Mouse (Mus musculus) MEL (cell line): ENCODE results near the gene Myo15b. TPM values are rescaled to one million over a fixed set of nuclear protein-coding genes. Genes with fewer than 3 reads are reported as not detected.

Source experiments
- DNase-seq: peaks from one replicate; pipeline ENCODE4 v3.0.0; 2011; ENCODE audit warnings: low read depth, low spot score
- H3K27ac ChIP-seq: 2 replicates; pipeline ENCODE4 v1.5.1; 2012; ENCODE audit warnings: low read depth, mild to moderate bottlenecking, control low read depth, low read length, moderate library complexity; ENCODE audit not compliant: control insufficient read depth
- H3K27me3 ChIP-seq, 2 experiments: fragments of 150-350 bp in 1 of 2; sonication (generic) in 1 of 2; 2 replicates each; pipeline ENCODE4 v1.6.1; 2012; ENCODE audit warnings: low read length in 2 of 2, mild to moderate bottlenecking in 2 of 2, improper control_type of control experiment in 1 of 2, moderate library complexity in 1 of 2; ENCODE audit not compliant: insufficient read depth in 2 of 2, control insufficient read depth in 1 of 2
- H3K36me3 ChIP-seq, 2 experiments: 2 replicates each; pipeline ENCODE4 v1.6.1; 2012 to 2014; ENCODE audit warnings: low read length in 2 of 2, improper control_type of control experiment in 1 of 2, inconsistent platforms in 1 of 2, mild to moderate bottlenecking in 1 of 2; ENCODE audit not compliant: insufficient read depth in 2 of 2, control insufficient read depth in 1 of 2
- H3K4me1 ChIP-seq, 2 experiments: fragments of 150-350 bp in 1 of 2; sonication (generic) in 1 of 2; 2 replicates each; pipeline ENCODE4 v1.6.1; 2012; ENCODE audit warnings: low read length in 2 of 2, improper control_type of control experiment in 1 of 2, mild to moderate bottlenecking in 1 of 2; ENCODE audit not compliant: insufficient read depth in 2 of 2, control insufficient read depth in 1 of 2
- H3K4me3 ChIP-seq, 2 experiments: fragments of 150-350 bp in 1 of 2; sonication (generic) in 1 of 2; 2 replicates each; pipeline ENCODE4 v1.5.1; 2012; ENCODE audit warnings: low read depth in 2 of 2, low read length in 2 of 2, mild to moderate bottlenecking in 2 of 2, moderate library complexity in 2 of 2, control low read depth in 1 of 2, improper control_type of control experiment in 1 of 2; ENCODE audit not compliant: control insufficient read depth in 1 of 2, insufficient read depth in 1 of 2
- H3K79me2 ChIP-seq: 2 replicates; pipeline ENCODE4 v1.6.1; 2012; ENCODE audit warnings: mild to moderate bottlenecking, low read length, moderate library complexity; ENCODE audit not compliant: control insufficient read depth, poor library complexity, insufficient read depth
- H3K9ac ChIP-seq: 2 replicates; pipeline ENCODE4 v1.6.1; 2012; ENCODE audit warnings: low read depth, mild to moderate bottlenecking, control low read depth, low read length, moderate library complexity; ENCODE audit not compliant: control insufficient read depth, poor library complexity, severe bottlenecking
- H3K9me3 ChIP-seq: fragments of 150-350 bp; sonication (generic); replicated peaks from 2 replicates; pipeline ENCODE4 v1.6.1; 2012; ENCODE audit warnings: mild to moderate bottlenecking, low read length, improper control_type of control experiment, moderate library complexity; ENCODE audit not compliant: insufficient read depth
- CHD2 ChIP-seq: IDR thresholded peaks from 2 replicates; pipeline ENCODE4 v1.6.1; 2011; ENCODE audit warnings: low read length, improper control_type of control experiment
- ELF1 ChIP-seq: IDR thresholded peaks from 2 replicates; pipeline ENCODE4 v1.6.1; 2014; ENCODE audit warnings: low read depth, mild to moderate bottlenecking, inconsistent platforms, low read length, improper control_type of control experiment, moderate library complexity
- EP300 ChIP-seq, 2 experiments: IDR thresholded peaks; 2 replicates each; pipeline ENCODE4 v1.6.1; 2011; ENCODE audit warnings: improper control_type of control experiment in 2 of 2, low read length in 2 of 2, low read depth in 1 of 2, mild to moderate bottlenecking in 1 of 2
- GATA1 ChIP-seq: IDR thresholded peaks from 2 replicates; pipeline ENCODE4 v1.6.1; 2011; ENCODE audit warnings: low read depth, low read length, improper control_type of control experiment
- HCFC1 ChIP-seq: IDR thresholded peaks from 2 replicates; pipeline ENCODE4 v1.6.1; 2012; ENCODE audit warnings: low read depth, mild to moderate bottlenecking, inconsistent platforms, low read length, improper control_type of control experiment, moderate library complexity
- KAT2A ChIP-seq: conservative IDR thresholded peaks from 2 replicates; pipeline ENCODE4 v1.6.1; 2012; ENCODE audit warnings: low read depth, low read length, improper control_type of control experiment, inconsistent platforms
- MAFK ChIP-seq: IDR thresholded peaks from 2 replicates; pipeline ENCODE4 v1.6.1; 2011; ENCODE audit warnings: low read depth, mild to moderate bottlenecking, low read length, improper control_type of control experiment, borderline replicate concordance
- MYC ChIP-seq: IDR thresholded peaks from 2 replicates; pipeline ENCODE4 v1.6.1; 2011; ENCODE audit warnings: low read depth, mild to moderate bottlenecking, low read length, improper control_type of control experiment, moderate library complexity
- NELFE ChIP-seq: IDR thresholded peaks from 2 replicates; pipeline ENCODE4 v1.6.1; 2011; ENCODE audit warnings: low read depth, low read length, improper control_type of control experiment
- POLR2AphosphoS2 ChIP-seq: IDR thresholded peaks from 2 replicates; pipeline ENCODE4 v1.6.1; 2011; ENCODE audit warnings: low read length, improper control_type of control experiment
- POLR2AphosphoS5 ChIP-seq: IDR thresholded peaks from 2 replicates; pipeline ENCODE4 v1.6.1; 2012; ENCODE audit warnings: low read depth, borderline replicate concordance, mild to moderate bottlenecking, inconsistent platforms, low read length, moderate library complexity, mixed read lengths
- RAD21 ChIP-seq: IDR thresholded peaks from 2 replicates; pipeline ENCODE4 v1.6.1; 2011; ENCODE audit warnings: mild to moderate bottlenecking, low read depth, low read length, improper control_type of control experiment
- RCOR1 ChIP-seq: IDR thresholded peaks from 2 replicates; pipeline ENCODE4 v1.6.1; 2012; ENCODE audit warnings: low read depth, mild to moderate bottlenecking, inconsistent platforms, low read length, improper control_type of control experiment
- SIN3A ChIP-seq: IDR thresholded peaks from 2 replicates; pipeline ENCODE4 v1.6.1; 2012; ENCODE audit warnings: low read length, improper control_type of control experiment, inconsistent platforms
- SMC3 ChIP-seq: IDR thresholded peaks from 2 replicates; pipeline ENCODE4 v1.6.1; 2011; ENCODE audit warnings: low read depth, low read length, improper control_type of control experiment
- TAL1 ChIP-seq: IDR thresholded peaks from 2 replicates; pipeline ENCODE4 v1.6.1; 2012; ENCODE audit warnings: mild to moderate bottlenecking, inconsistent platforms, low read length, moderate library complexity, mixed read lengths
- TBP ChIP-seq: IDR thresholded peaks from 2 replicates; pipeline ENCODE4 v1.8.0; 2011; ENCODE audit warnings: low read depth, low read length, improper control_type of control experiment
- TCF12 ChIP-seq: IDR thresholded peaks from 2 replicates; pipeline ENCODE4 v1.6.1; 2014; ENCODE audit warnings: low read depth, mild to moderate bottlenecking, inconsistent platforms, low read length, improper control_type of control experiment, moderate library complexity
- USF2 ChIP-seq, 2 experiments: IDR thresholded peaks; 2 replicates each; pipeline ENCODE4 v1.6.1; 2011 to 2012; ENCODE audit warnings: improper control_type of control experiment in 2 of 2, low read length in 2 of 2, borderline replicate concordance in 1 of 2, inconsistent platforms in 1 of 2, low read depth in 1 of 2, mild to moderate bottlenecking in 1 of 2; ENCODE audit not compliant: insufficient read depth in 1 of 2
- ZNF384 ChIP-seq: IDR thresholded peaks from 2 replicates; pipeline ENCODE4 v1.6.1; 2012; ENCODE audit warnings: low read depth, mild to moderate bottlenecking, inconsistent platforms, low read length, improper control_type of control experiment
- polyA plus RNA-seq, 2 experiments: library from polyadenylated mRNA; stranded (reverse) in 1 of 2; unstranded in 1 of 2; fragments of >175 nt in 1 of 2; fragments of >200 nt in 1 of 2; gene quantifications; 2 replicates each; pipeline versions ENCODE4 v1.2.1 to v1.2.4; 2012; ENCODE audit warnings: low replicate concordance in 2 of 2, low read depth in 1 of 2; ENCODE audit not compliant: insufficient read length in 2 of 2, insufficient read depth in 1 of 2, missing spikeins in 1 of 2
- total RNA-seq: library from RNA; depleted of rRNA; stranded (reverse); fragments of 300-350 nt; gene quantifications from 2 replicates; pipeline ENCODE4 v1.2.3, GENCODE M21; 2012

The Myo15b gene
- total and polyA plus RNA-seq, 3 experiments: 1.5 to 3.2 TPM; not detected in 1

DNA sequence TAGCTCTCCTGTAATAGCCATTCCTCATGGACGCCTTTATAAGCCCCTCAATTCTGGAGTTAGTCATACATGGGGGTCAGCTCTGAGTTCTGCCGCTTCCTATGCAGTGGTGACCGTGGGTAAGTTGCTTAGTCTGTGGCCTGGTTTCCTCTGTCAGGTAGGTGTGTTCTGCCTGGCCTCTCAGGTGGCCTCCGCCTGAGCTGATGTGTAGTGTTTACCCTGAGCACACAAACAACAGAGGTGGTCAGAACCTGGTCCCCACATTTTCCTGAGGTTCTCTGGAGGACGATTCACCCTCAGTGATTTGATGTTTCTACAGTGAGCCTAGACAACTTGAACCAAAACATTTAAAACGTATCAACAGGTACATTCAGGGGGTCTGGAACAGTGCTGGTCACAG lies 26.1 kb upstream of the Myo15b start:
- H3K9ac ChIP-seq: no peak overlapping the region
- H3K4me1 ChIP-seq: peaks cover 12 to 34% of the 10 kb centered on the region in 2 experiments
- no peak for DNase-seq
- H3K4me3 ChIP-seq: no peak overlapping the region
- H3K27ac ChIP-seq: no peak overlapping the region
- H3K27me3 ChIP-seq: no peaks in the 10 kb centered on the region
- no peaks in the 10 kb centered on the region for H3K9me3 ChIP-seq
- peaks cover 0 to 18% of the 10 kb centered on the region in 2 experiments; a peak in 2 of 4 replicates for H3K36me3 ChIP-seq
- TF ChIP-seq HCFC1 (no peak), TCF12 (no peak), POLR2AphosphoS2 (no peak), RAD21 (no peak), SMC3 (no peak), GATA1 (no peak), RCOR1 (no peak), KAT2A (no peak), POLR2AphosphoS5 (no peak), TAL1 (no peak), CHD2 (no peak), MYC (no peak), NELFE (no peak), ELF1 (no peak), SIN3A (no peak), ZNF384 (no peak), EP300 (IDR thresholded peaks at IDR 0.05; ENCODE audit: low read depth in 1 of 2, low read length in 2 of 2) (no peak), MAFK (no peak), TBP (no peak), USF2 (IDR thresholded peaks at IDR 0.05; ENCODE audit: borderline replicate concordance in 1 of 2, insufficient read depth in 1 of 2, low read depth in 1 of 2, low read length in 2 of 2) (no peak)
- no peaks in the 10 kb centered on the region for H3K79me2 ChIP-seq

DNA sequence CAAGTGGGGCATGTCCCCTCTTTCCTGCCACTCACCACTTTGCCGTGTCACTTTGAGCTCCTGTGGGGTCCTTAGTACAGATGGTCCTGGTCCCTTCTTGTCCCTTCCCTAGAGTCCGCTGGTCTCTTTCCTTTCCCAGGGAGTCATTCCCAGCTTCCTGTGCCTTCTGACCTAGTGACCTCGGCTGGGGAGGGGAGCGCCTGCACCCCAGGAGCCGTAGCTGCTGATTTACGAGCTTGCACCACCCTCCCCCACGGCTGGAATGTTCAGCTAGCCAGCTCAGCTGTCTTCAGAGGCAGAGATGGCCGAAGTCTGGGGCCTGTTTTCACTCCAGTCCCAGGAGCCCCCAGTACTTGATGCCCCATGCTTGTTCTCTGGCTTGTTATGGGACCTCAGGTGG lies 25.7 kb upstream of the Myo15b start:
- Histone ChIP-seq H3K4me1 (peaks cover 16 to 35% of the 10 kb centered on the region in 2 experiments), H3K27me3 (no peaks in the 10 kb centered on the region), H3K9ac (no peak overlapping the region), H3K27ac (no peak overlapping the region), H3K4me3 (no peak overlapping the region), H3K36me3 (peaks cover 0 to 21% of the 10 kb centered on the region in 2 experiments; a peak in 2 of 4 replicates), H3K9me3 (no peaks in the 10 kb centered on the region), H3K79me2 (no peaks in the 10 kb centered on the region)
- no peak for DNase-seq
- TF ChIP-seq SMC3: no peak
